Mouse (Mus musculus) brain, embryonic 14.5 days (tissue): Measurements from ENCODE around the gene Rtp2.

ENCODE experiments used
- CTCF ChIP-seq: fragments of 200-500 bp; IDR thresholded peaks from 2 replicates; pipeline ENCODE4 v1.5.1; 2012; ENCODE audit warnings: inconsistent platforms, mild to moderate bottlenecking, moderate library complexity, borderline replicate concordance; ENCODE audit not compliant: insufficient read depth, insufficient read length; ENCODE audit errors: extremely low read depth
- POLR2A ChIP-seq: fragments of 200-500 bp; IDR thresholded peaks from 2 replicates; pipeline ENCODE4 v1.6.1; 2012; ENCODE audit warnings: mild to moderate bottlenecking, inconsistent platforms, borderline replicate concordance; ENCODE audit not compliant: poor library complexity, insufficient read depth, insufficient read length, severe bottlenecking; ENCODE audit errors: extremely low read depth

- no peak for TF ChIP-seq POLR2A
- no peak for TF ChIP-seq CTCF
Observed at GRCm38 (mm10) chr16:23922906-23923305, 9.3 kb downstream of the Rtp2 start.
